Mouse (Mus musculus) frontal cortex, postnatal 36 days (tissue): ENCODE results near the gene Jakmip3.

Experiments used
- DNase-seq, 2 experiments: peaks; one replicate each; pipeline ENCODE4 v3.0.0; 2022; ENCODE audit warnings: low spot score in 2 of 2

Jakmip3 gene

DNA sequence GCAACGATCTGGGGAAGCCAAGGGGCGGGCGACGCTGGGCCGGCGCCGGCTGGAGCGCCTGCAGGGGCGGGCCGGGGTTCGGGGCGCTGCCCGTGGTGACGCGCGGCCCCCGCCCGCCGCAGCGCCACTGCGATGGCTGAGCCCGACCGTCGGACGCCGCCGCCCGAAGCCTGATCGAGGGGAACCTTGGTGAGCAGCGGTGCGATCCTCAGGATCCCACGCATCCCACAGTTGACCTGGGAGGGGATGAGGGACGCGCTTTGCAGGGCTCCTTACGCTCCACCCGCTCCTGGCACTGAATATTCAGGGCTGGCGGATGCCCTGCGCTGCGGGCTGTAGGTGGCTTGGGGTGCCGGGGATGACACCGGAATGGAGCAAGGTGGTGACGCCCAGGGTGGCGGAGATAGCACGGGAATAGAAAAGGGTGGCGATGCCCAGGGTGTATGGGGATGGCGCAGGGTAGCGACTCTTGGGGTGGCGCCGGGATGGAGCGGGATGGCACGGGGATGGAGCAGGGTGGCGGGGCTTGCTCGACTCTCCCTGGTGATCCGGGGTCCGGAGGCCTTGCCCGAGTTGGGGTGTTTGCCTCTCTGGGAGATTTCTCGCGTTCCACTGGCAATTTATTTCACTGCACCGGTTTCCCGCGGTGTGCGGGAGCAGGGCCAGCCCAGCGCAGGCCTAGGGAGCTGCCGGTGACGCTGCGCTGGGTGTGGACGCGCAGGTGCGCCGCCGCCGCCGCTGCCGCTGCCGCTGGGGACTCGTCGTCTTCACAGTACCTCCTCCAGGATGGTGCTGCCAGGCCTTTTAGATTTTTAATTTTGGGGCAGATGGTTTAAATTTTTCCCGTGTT lies at the start of gene Jakmip3:
Gene Jakmip3, plus strand, starts transcription at position 119 of the 850 bp plus-strand sequence.
- DNase-seq, result peak; percentile 73 to 74

DNA sequence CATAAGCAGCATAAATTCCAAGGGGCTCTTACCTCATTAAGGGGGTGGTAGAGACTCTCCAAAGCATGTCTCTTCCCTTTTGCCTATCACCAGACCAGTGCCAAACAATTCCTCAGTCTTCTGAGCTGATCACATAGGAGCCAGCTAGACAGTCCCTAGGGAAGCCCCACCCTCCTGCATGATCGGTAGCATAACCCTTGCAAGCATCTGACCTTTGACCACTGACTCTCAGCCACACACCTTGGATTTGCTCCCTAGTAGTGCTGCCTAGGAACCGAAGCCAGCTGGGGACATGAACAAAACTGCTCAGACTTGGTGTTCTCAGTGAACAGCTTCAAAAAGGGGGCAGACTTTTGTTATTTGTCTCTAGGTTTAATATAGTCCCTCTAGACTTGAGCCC lies 42.4 kb upstream of the Jakmip3 start:
- DNase-seq, result no peak

DNA sequence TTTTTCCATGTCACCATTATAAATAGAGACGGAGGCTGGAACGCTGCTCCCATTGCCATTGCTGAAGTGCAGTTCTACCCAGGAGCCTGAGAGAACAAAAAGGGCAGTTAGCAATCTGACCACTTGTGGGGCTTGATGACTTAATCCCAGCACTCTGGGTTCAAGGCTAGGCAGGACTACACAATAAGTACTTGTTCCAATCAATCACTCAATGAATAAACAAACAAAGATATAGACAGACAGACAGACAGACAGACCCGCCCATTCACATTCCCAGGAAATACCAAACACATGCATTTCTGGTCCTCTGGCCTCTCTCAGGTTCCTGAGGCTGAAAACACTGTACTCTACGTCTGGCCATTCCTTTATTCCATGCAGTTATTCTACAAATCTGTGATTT lies 41.8 kb upstream of the Jakmip3 start:
- DNase-seq, result no peak

GRCm38 (mm10) chr7:138903886-138904435 lies 36.6 kb upstream of the Jakmip3 start:
- DNase-seq, result no peak

DNA sequence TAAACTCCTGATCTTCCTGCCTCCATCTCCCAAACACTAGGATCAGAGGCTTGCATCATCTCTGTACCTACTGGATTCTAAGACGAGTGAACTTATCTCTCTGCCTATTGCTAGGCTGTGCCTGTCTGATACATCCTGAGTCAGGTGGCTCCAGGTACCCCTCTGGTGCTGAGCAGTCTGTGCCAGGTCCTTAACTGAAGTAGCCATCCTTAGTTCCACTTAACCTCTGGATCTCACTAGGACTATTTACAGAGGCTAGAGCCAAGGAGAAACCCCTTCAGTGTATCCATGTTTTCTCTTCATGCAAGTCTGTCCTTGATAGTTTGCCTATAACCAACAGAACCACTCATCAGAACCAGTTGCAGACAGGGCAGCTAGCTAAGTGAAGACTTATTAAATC lies 34.1 kb upstream of the Jakmip3 start:
- DNase-seq, result no peak

GRCm38 (mm10) chr7:138907043-138907442 lies 33.5 kb upstream of the Jakmip3 start:
- peak; percentile 33 to 46 for DNase-seq

DNA sequence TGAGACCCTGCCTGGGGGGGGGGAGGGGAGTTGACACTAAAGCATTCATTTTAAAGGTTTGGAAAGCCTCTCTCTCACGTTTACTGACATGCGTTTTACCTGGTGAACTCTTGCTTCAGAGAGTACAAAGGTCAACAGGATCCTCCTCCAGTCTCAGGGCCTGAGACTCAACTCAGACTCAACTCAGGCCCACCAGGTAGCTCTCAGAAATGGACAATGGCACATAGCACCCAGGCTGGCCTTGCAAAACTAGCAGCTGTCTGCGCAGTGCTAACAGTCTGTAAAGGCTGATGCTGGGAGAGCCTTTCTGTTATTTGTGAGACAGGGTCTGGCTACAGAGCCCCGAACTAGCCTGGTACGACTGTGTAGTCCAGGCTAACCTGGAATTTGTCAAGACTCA lies 32.6 kb upstream of the Jakmip3 start:
- DNase-seq, result no peak

DNA sequence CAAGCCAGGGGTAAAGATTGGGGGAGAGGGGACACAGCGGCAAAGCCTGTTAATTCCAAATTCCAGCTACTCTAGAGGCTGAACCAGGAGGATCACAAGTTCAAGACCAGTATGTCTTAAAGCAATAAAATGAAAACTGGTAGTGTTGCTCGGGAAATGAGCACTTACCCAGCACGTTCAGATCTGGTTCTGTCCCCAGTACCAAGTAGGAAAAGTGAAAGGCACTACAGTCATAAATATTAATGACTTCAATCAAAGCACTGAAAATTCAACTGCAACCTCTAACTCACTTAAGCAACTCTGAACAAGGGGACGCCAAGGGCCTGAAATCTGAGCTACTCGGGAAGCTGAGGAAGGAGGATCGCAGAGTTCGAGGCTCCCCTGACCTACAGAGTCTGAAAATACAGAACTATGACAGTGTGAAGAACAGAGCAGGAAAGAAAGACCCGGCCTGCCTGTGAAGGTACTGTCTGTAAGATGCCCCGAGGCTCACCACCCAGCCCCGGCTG lies 31.7 kb upstream of the Jakmip3 start:
- DNase-seq, result no peak

DNA sequence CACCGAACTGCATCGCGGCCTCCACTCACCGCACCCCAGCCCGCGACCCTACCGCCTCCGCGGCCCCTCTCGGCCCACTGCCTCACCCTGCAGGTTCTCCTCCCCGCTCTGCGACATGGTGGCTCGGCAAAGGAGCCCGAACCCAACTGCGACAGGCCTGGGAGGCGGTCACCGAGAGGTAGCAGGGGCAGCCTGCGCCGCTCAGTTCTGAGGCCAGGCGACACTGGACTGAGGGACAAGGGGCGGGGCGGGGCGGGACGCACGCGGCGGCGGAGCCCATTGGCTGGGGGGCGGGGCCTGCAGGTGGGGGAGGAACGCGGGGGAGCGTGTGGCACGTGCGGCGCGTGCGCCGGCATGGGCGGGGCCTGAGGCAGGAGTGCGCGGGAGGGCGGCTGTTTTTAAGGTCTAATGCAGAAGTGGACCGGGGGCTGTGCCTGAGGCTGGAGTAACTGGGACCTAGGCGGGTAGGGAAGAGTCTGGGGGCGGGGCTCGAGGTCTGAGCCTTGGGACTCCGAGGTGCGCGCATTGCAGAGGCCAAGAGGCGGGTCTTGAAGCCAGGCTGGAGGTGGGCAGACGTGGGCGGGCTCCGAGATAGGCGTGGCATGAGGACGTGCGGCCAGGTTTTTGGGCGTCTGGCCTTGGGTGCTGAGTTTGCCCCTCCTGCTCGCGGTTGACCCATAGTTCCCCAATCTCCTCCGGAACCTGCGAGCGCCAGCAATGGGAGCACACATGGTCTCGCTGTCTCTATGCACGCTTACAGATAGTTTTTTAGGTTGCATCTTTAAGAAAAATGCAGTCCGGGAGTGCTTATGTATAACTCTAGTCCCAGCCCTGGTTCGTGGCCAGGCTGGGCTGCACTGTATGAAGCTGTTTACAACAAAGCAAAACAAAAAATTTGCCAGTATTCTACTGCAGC lies 31.0 kb upstream of the Jakmip3 start, which contains the start of gene Bnip3:
Gene Bnip3, minus strand, starts transcription at position 243 of the 916 bp plus-strand sequence.
- peak; percentile 75 to 82 for DNase-seq

- DNase-seq, result no peak
Observed at GRCm38 (mm10) chr7:138910193-138910562, 30.4 kb upstream of the Jakmip3 start.

DNA sequence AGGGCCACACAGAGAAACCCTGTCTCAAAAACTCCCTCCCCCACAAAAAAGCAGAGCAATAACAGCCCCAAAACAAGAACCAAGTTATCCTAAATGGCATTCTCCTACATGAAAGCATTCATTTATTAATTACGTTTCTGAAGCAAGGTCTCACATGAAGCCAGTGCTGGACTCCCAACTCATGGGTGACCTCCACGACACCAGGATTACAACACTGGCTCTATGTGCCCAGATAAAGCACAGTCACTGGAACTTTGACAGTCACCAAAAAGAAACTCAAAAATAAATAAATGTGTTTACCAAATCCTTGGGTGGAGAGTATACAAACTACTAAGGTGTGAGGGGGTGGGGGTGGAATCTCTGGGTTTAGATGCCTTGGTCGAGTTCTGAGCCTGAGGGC lies 26.9 kb upstream of the Jakmip3 start:
- DNase-seq, result no peak

GRCm38 (mm10) chr7:138919156-138919944 lies 21.2 kb upstream of the Jakmip3 start:
- no peak for DNase-seq

DNA sequence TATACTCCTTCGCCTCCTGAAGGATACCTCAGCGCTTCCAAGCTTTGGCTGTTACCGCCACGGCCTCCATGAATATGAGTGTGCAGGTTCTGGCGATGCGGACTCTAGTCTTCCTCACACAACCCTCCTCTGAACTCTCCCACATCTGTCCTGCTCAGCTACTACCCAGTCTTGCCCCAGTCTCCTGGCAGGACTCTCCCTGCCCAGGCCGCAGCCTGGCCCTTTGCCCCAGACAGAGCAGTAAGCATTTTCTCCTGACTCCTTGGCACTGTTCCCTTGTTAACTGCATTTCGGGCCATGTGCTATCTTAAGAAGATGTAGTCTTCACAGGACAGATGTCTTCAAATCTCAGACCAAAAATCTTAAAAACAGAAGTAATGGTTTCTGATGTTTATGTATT lies 18.9 kb upstream of the Jakmip3 start:
- no peak for DNase-seq

DNA sequence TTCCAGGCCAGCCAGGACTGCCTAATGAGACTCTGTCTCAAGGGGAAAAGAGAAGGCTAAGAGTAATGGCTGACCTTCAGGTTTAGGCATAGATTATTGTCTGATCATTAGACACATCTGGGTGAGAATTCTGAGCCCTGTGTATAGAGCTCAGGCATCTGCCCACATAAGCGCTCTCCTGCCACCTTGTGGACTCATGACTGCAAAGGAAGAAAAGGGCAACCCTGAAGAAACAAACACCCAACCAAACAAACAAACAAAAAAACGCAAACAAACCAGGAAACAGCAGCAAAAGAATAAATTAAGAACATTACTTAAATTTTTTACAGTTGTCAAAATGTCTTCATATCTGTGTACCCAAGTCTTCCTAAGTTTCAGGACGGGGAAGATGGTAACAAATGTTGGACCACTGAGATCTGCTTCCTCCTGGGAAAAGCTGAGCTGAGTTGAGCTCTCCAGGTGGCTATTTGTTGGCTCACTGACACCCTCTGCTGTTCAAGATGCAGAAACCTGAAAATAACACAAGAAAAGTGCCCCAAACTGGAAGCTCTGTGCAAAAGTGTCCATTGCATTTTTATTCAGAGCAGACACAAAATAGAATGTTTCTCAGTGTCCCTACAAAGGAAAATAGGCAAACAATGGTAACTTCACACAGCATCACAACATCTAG lies 16.6 kb upstream of the Jakmip3 start:
- no peak for DNase-seq

GRCm38 (mm10) chr7:138928456-138928855 lies 12.1 kb upstream of the Jakmip3 start:
- no peak for DNase-seq

DNA sequence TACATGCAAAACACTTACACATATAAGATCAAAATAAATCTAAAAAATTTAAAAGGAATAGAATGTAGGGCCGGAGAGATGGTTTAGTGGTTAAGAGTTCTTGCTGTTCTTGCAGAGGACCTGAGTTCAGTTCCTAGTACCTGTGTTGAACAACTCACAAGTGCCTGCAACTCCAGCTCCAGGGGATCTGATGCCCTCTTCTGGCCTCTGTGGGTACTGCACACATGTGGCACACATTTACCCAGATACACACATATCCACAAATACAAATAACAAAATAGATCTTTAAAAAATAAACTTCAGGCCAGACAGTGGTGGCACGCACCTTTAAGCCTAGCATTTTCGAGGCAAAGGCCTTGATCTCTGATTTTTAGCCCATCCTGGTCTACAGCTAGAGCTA lies 6.0 kb upstream of the Jakmip3 start:
- no peak for DNase-seq

DNA sequence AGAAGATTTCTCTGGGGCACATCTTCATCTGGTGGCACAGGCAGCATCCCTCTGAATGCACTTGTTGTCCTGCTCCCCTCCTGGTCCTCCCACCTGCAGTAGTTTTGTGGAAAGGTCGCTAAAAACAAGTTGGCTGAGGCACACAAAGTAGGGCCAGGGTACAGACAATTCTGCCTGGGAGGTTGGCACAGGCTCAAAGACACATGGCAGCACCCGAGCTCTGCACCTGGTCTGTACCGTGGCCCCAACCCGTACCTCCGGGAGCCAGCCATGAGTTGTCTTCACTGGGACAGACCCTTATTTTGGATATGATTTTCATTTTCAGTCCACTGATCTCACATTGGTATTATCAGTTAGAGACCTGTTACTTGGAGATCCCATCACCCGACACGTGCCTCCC lies 1.5 kb upstream of the Jakmip3 start:
- no peak for DNase-seq

- DNase-seq, result peak; percentile 68 to 74
Observed at GRCm38 (mm10) chr7:138940256-138940611, 296 bp upstream of the Jakmip3 start.

GRCm38 (mm10) chr7:138941571-138941970 lies 1.0 kb downstream of the Jakmip3 start:
- DNase-seq, result peak in 1 of 2 experiments; percentile 26

- DNase-seq, result no peak
Observed at GRCm38 (mm10) chr7:138942301-138942700, 1.8 kb downstream of the Jakmip3 start.

DNA sequence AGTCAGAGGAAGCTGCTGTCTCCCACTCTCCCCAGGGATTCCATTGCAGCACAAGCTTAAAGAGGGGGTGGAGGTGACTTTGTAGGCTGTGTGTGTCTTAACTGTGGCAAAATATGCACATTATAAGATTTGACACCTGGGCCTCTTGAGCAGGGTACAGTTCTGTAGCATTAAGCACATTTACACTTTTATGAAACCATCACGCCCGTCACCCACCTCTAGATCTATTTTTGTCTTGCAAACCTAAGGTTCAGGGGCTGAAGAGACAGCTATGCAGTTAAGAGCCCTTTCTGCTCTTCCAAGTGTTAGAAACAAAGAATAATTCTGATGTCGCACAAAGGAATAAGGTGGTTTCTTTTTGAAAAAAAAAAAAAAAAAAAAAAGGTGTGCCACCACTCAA lies 5.1 kb downstream of the Jakmip3 start:
- DNase-seq, result no peak
